Mouse (Mus musculus) liver, embryonic 14.5 days (tissue): ENCODE measurements around the gene 1700011L22Rik. TPM values are rescaled to one million over a fixed set of nuclear protein-coding genes. Genes with fewer than 3 reads are reported as not detected.

Source experiments
- ATAC-seq: fragments of 200-750 bp; cut with Nextera tagmentation; 2 replicates; pipeline ENCODE4 v1.8.0; 2017; ENCODE audit warnings: moderate number of reproducible peaks, mild to moderate bottlenecking, moderate library complexity; ENCODE audit not compliant: insufficient read depth
- DNase-seq, 3 experiments: peaks; one replicate each; pipeline ENCODE4 v3.0.0-alpha.2; 2012 to 2013; ENCODE audit warnings: low read depth in 3 of 3, low spot score in 3 of 3
- H3K27ac ChIP-seq: fragments of 300-500 bp; sonication (generic); 2 replicates; pipeline ENCODE4 v1.5.1; 2014; ENCODE audit warnings: moderate library complexity, mild to moderate bottlenecking, control low read depth, inconsistent platforms
- H3K27me3 ChIP-seq: fragments of 300-500 bp; sonication (generic); 2 replicates; pipeline ENCODE4 v1.6.1; 2014; ENCODE audit warnings: mild to moderate bottlenecking, low read length, moderate library complexity; ENCODE audit not compliant: control insufficient read depth, insufficient read depth
- H3K36me3 ChIP-seq: fragments of 300-500 bp; sonication (generic); replicated peaks from 2 replicates; pipeline ENCODE4 v1.6.1; 2014; ENCODE audit warnings: low read depth; ENCODE audit not compliant: control insufficient read depth, insufficient read depth
- H3K4me1 ChIP-seq, 2 experiments: fragments of 200-500 bp in 1 of 2; fragments of 300-500 bp in 1 of 2; sonication (generic) in 1 of 2; replicated peaks; 2 replicates each; pipeline ENCODE4 v1.6.1; 2012 to 2014; ENCODE audit warnings: antibody characterized with exemption in 1 of 2, inconsistent platforms in 1 of 2, low read length in 1 of 2; ENCODE audit not compliant: control insufficient read depth in 2 of 2, insufficient read depth in 2 of 2
- H3K4me2 ChIP-seq: fragments of 300-500 bp; sonication (generic); 2 replicates; pipeline ENCODE4 v1.6.1; 2014; ENCODE audit warnings: low read depth, mild to moderate bottlenecking, control low read depth, moderate library complexity
- H3K4me3 ChIP-seq, 2 experiments: fragments of 200-500 bp in 1 of 2; fragments of 300-500 bp in 1 of 2; sonication (generic) in 1 of 2; 2 replicates each; pipeline ENCODE4 v1.5.1; 2012 to 2014; ENCODE audit warnings: low read depth in 2 of 2, low read length in 2 of 2, mild to moderate bottlenecking in 2 of 2, control low read depth in 1 of 2, inconsistent platforms in 1 of 2, moderate library complexity in 1 of 2; ENCODE audit not compliant: insufficient read depth in 1 of 2
- H3K9ac ChIP-seq: fragments of 300-500 bp; sonication (generic); replicated peaks from 2 replicates; pipeline ENCODE4 v1.6.1; 2014; ENCODE audit warnings: mild to moderate bottlenecking, control low read depth, moderate library complexity
- H3K9me3 ChIP-seq: fragments of 300-500 bp; sonication (generic); 2 replicates; pipeline ENCODE4 v1.6.1; 2016; ENCODE audit warnings: low read length, mixed read lengths; ENCODE audit not compliant: control insufficient read depth
- CTCF ChIP-seq: IDR thresholded peaks from 2 replicates; pipeline ENCODE4 v1.5.1; 2016; ENCODE audit warnings: antibody characterized with exemption, low read depth, control low read depth
- EP300 ChIP-seq: IDR thresholded peaks from 2 replicates; pipeline ENCODE4 v1.6.1; 2016; ENCODE audit warnings: antibody characterized with exemption, low read depth
- WGBS: fragments of 180-500 bp; shearing (Covaris S2); extraction: QIAGEN DNeasy Blood & Tissue Kit; methylation state at CpG from one replicate; pipeline ENCODE4 v1.1.7; 2014; ENCODE audit not compliant: insufficient replicate concordance; 5-methylcytosine and 5-hydroxymethylcytosine counted together
- polyA plus RNA-seq, 2 experiments: library from polyadenylated mRNA; depleted of rRNA in 1 of 2; stranded (reverse) in 1 of 2; unstranded in 1 of 2; fragments of >200 nt; fragmentation: Nextera tagmentation in 1 of 2; extraction: Ambion mirVana in 1 of 2; gene quantifications; 2 replicates each; pipeline versions ENCODE4 v1.2.1 to v1.2.3; 2012 to 2014

1700011L22Rik gene
- polyA plus RNA-seq, 2 experiments = not detected

DNA sequence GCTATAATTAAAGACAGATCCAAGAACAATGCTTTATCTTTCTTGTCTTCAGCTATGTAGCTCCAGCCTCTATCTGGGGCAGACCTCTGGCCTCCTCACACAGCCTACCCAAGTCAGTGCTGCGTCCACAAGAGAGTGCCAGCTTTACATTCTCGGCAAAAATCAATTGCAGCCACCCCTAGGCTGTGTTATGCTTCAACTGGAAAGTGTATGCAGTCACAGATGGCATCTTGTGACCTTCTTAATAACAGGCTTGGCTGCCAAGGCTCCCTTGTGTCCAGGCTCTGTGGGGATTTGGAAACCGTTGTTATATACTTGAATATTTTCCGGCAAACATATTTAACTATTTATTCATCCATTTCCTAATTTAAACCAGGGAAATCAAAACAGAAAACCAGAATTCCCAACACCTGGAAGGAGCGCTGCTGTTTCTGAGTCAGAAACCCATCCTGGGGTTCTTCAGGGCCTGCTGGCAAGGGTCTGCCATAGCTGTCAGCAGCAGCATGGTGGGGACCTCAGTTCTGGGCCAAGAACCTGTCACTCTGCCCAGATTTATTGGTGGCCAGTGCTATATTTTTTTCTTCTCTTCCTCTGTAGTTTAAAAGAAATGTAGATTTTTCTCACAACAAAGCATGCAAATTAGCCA lies 26.1 kb downstream of the 1700011L22Rik start:
- ATAC-seq (no peak), DNase-seq (no peak)
- Histone ChIP-seq H3K36me3 (no peaks in the 10 kb centered on the region), H3K4me2 (no peak overlapping the region), H3K27me3 (no peaks in the 10 kb centered on the region), H3K9me3 (no peaks in the 10 kb centered on the region), H3K27ac (no peak overlapping the region), H3K4me1 (no peaks in the 10 kb centered on the region), H3K9ac (no peak overlapping the region), H3K4me3 (no peak overlapping the region)
- TF ChIP-seq EP300 (no peak), CTCF (no peak)
- WGBS = 58% methylated on average over 5 of the region's 5 CpGs

DNA sequence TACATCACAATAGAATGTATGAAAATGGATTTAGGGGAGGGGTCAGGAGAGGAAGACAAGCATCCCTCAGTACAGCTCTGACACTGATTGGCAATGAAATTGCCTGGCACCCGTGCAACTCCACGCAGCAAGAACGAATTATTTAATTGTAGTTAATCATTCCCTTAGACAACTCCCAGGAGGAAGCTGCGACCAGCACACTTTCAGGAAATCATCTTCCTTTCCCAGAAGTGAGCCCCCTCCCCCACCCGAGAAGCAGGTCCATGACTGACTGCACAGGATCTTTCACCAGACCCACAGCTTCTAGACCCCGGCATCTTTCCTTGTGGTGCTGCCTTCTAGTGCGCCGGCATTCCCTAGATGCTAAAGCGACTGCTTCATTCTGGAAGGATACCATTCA lies 36.7 kb downstream of the 1700011L22Rik start:
- no peak overlapping the region for H3K4me2 ChIP-seq
- H3K9ac ChIP-seq = no peak overlapping the region
- no peaks in the 10 kb centered on the region for H3K9me3 ChIP-seq
- H3K27ac ChIP-seq = no peak overlapping the region
- no peaks in the 10 kb centered on the region for H3K27me3 ChIP-seq
- no peak overlapping the region for H3K4me3 ChIP-seq
- no peak for DNase-seq
- 0 out of 4 replicates have a peak, but pooled peaks cover 0 to 2% of the 10 kb centered on the region in 2 experiments for H3K4me1 ChIP-seq
- WGBS = 63% methylated on average over 9 of the region's 9 CpGs
- no peaks in the 10 kb centered on the region for H3K36me3 ChIP-seq
- TF ChIP-seq EP300 = no peak
- TF ChIP-seq CTCF = no peak
- no peak for ATAC-seq

DNA sequence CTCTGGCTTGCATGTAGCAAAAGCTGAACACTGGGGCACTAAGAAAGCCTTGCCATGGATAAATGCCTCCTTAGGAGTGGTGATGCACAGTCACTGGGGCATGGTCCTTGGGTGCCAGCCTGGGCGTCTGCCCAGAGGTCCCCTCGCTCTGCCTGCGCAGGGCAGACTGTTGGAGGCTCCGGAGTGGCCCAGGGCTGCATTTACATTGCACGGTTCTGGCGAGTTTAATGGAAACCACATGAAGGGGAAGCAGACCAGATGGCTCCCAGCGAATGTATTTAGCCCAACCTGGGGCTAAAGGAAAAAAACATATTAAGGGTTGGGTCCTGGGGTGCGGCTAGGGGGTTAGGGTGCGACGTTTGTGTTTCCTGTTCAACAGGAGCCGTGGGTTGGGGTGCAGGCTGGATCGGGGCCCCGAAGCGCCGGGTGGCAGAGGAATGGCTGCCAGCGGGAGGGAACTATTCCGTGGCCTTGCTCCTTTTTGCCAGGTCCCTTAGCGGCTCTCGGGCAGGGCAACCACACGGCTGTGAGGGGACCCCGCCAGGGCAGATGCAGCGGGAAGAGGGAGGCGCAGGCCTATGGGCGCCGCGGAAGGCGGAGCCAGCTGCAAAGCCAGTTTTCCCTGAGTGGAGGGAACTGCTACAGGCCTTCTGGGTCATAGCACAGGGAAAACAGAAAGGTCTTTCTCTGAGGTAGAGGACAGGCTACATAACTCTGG lies 38.6 kb downstream of the 1700011L22Rik start:
- H3K4me2 ChIP-seq = peak overlapping the region; percentile 62
- no peaks in the 10 kb centered on the region for H3K27me3 ChIP-seq
- peak overlapping the region; percentile 3 to 46 for H3K4me3 ChIP-seq
- TF ChIP-seq EP300 (no peak), CTCF (no peak)
- DNase-seq (no peak), ATAC-seq (no peak)
- no peak overlapping the region for H3K27ac ChIP-seq
- H3K9ac ChIP-seq = no peak overlapping the region
- H3K4me1 ChIP-seq = 0 out of 4 replicates have a peak, but pooled peaks cover 0 to 2% of the 10 kb centered on the region in 2 experiments
- H3K36me3 ChIP-seq = no peaks in the 10 kb centered on the region
- WGBS = 4% methylated on average over 27 of the region's 27 CpGs
- H3K9me3 ChIP-seq = no peaks in the 10 kb centered on the region

DNA sequence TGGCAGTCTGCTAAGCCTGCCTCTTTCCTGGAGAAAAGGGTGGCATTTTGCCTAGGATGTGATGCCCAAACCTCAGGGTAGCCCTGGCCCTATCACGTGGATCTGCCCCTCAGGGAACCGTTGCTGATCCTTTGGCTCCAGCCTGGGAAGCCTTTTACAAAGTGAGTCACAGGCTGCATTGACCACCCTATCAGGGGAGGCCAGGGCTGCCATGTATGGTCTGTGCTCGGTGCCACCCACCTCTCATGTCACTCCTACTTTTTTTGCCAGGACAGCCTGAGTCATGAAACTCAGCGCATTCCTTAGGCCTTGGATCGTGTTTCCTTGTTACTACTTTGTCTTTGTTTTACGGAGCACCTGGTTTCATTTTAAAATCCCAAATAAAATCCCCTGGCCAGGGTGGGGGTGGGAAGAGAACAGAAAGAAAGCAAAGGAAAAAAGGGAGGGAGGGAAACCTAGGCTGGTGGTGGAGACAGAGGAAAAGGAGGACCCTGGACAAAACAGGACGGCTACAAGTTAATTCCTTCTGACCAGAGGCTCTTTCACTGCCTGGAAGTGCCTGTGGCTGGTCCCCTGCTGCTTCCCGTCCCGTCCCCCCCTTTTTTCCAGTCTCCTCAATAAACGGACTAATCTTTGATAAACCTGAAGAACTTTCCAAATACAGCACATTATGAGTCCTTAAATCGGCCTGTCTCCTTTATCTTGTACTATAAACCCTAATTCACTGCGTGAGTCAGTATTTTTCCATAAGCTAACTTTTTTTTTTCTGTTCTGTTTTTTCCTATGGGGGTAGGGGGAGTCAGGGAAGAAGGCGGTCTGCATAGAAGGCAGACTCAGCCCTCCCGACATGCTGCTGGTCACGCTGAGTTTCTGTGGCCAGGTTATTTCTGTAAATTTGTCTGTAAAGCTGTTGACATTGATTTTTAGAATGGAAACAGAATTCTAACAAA lies 39.4 kb downstream of the 1700011L22Rik start:
- Histone ChIP-seq H3K36me3 (no peaks in the 10 kb centered on the region), H3K9ac (no peak overlapping the region), H3K4me2 (peak overlapping the region; percentile 62), H3K27ac (no peak overlapping the region), H3K4me1 (0 out of 4 replicates have a peak, but pooled peaks cover 0 to 2% of the 10 kb centered on the region in 2 experiments), H3K27me3 (no peaks in the 10 kb centered on the region), H3K4me3 (no peak overlapping the region; a peak in 1 of 4 replicates), H3K9me3 (no peaks in the 10 kb centered on the region)
- no peak for DNase-seq
- TF ChIP-seq EP300 = no peak
- no peak for TF ChIP-seq CTCF
- WGBS = 34% methylated on average over 15 of the region's 15 CpGs
- ATAC-seq = no peak
